In the genomic region with DNA sequence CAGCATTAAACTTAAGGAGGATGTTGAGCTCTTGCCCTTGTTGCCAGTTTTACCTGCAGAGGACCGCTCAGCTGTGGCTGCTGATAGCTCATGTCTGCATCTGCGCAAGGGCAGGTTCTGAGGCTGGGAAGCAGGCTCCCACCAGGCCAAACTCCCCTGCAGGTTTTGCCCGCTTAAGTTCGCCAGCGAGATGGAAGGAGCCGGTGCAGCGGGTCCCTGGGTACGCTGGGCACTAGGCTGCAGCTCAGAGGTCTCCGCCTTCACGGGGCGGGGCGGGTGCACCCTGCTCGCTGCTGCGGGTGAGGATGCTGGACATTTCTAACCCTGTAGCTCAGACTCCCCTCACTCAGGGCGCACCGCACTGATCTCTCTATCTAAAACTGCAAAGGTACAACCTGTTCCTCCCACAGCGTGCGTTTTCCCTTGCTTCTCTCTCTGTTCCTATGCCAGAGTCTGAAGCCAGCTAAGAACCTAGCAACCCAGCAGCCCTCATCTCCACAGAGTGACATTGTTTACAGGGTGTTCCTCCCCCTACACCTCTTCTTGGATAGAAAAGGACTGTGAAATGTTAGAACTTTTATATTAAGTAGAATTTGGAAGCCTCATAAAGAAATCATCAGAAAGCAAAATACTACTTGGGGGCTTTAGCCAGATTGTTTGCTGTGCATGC, we compare ENCODE assay signal across 7 mouse cellular contexts. TPM values are rescaled to one million over a fixed set of nuclear protein-coding genes. Genes with fewer than 3 reads are reported as not detected.
DNase-seq lines count a peak whose midpoint lies in the region; ATAC-seq and TF ChIP-seq lines count a peak whose summit lies in the region.

Gene Slc38a11 (minus strand): TSS at position 207 of the 670 bp plus-strand sequence.

- H3K4me2 ChIP-seq in lung, postnatal 0 days (replicated peaks; ENCODE audit: low read depth, low read length) = no peak within 1 kb of the TSS
- H3K4me2 ChIP-seq in hindbrain, embryonic 13.5 days = peak within 1 kb of the TSS; percentile 63

- H3K4me3 ChIP-seq in lung, postnatal 0 days (ENCODE audit: low read depth, low read length) = no peak within 1 kb of the TSS
- H3K4me3 ChIP-seq in hindbrain, embryonic 13.5 days = peak within 1 kb of the TSS; percentile 33
- peak within 1 kb of the TSS; percentile 51 for H3K4me3 ChIP-seq in midbrain, embryonic 10.5 days

- H3K36me3 ChIP-seq in lung, postnatal 0 days (ENCODE audit: insufficient read depth, low read length) = no peaks in the 10 kb centered on the region
- H3K36me3 ChIP-seq in hindbrain, embryonic 13.5 days = no peaks in the 10 kb centered on the region
- no peaks in the 10 kb centered on the region for H3K36me3 ChIP-seq in midbrain, embryonic 10.5 days

- no peaks in the 10 kb centered on the region for H3K9me3 ChIP-seq in lung, postnatal 0 days (ENCODE audit: low read length)
- no peaks in the 10 kb centered on the region for H3K9me3 ChIP-seq in hindbrain, embryonic 13.5 days
- H3K9me3 ChIP-seq in midbrain, embryonic 10.5 days (replicated peaks) = no peaks in the 10 kb centered on the region

- DNase-seq in lung, postnatal 0 days (ENCODE audit: low spot score) = peak; percentile 18
- DNase-seq in lung, postnatal 36 days = no peak
- DNase-seq in embryo, embryonic 10 days (ENCODE audit: low spot score) = peak; percentile 38
- peak; percentile 51 for DNase-seq in midbrain, embryonic 10.5 days (ENCODE audit: low spot score)
- DNase-seq in right cerebral cortex, postnatal 25 days = no peak
- DNase-seq in right cerebral cortex, adult 2 months (ENCODE audit: low spot score in 2 of 2) = no peak

- ATAC-seq in lung, postnatal 0 days = peak; percentile 55
- ATAC-seq in hindbrain, embryonic 13.5 days (ENCODE audit: low FRiP score) = peak; percentile 61; the same call in 1 of the 2 replicates

- WGBS in lung, postnatal 0 days = 5% methylated on average over 18 of the region's 18 CpGs
- 4% methylated on average over 18 of the region's 18 CpGs for WGBS in hindbrain, embryonic 13.5 days
- 3% methylated on average over 18 of the region's 18 CpGs for WGBS in midbrain, embryonic 10.5 days

- H3K27ac ChIP-seq in lung, postnatal 0 days (ENCODE audit: low read length) = no peak within 1 kb of the TSS
- H3K27ac ChIP-seq in hindbrain, embryonic 13.5 days = no peak within 1 kb of the TSS
- peak within 1 kb of the TSS; percentile 50 for H3K27ac ChIP-seq in midbrain, embryonic 10.5 days (replicated peaks)

- no peak for TF ChIP-seq CTCF in lung, postnatal 0 days (IDR thresholded peaks at IDR 0.05)

- H3K27me3 ChIP-seq in lung, postnatal 0 days (replicated peaks; ENCODE audit: insufficient read depth, low read length) = no peaks in the 10 kb centered on the region
- H3K27me3 ChIP-seq in hindbrain, embryonic 13.5 days = peaks cover 7% of the 10 kb centered on the region; the same call in 1 of the 2 replicates
- H3K27me3 ChIP-seq in midbrain, embryonic 10.5 days (ENCODE audit: low read depth, poor library complexity, severe bottlenecking) = peaks cover 47% of the 10 kb centered on the region

- no peak within 1 kb of the TSS for H3K9ac ChIP-seq in lung, postnatal 0 days (replicated peaks; ENCODE audit: low read depth)
- H3K9ac ChIP-seq in hindbrain, embryonic 13.5 days = peak within 1 kb of the TSS; percentile 56

- TF ChIP-seq EP300 in lung, postnatal 0 days (IDR thresholded peaks at IDR 0.05) = no peak

- no peaks in the 10 kb centered on the region for H3K4me1 ChIP-seq in lung, postnatal 0 days (ENCODE audit: insufficient read depth, low read depth, low read length)
- H3K4me1 ChIP-seq in hindbrain, embryonic 13.5 days (replicated peaks) = peaks cover 7% of the 10 kb centered on the region
- peaks cover 41% of the 10 kb centered on the region for H3K4me1 ChIP-seq in midbrain, embryonic 10.5 days

RNA-seq across cellular contexts. Expression of gene Slc38a11, which starts in this region (rescaled TPM):
- polyA plus RNA-seq in lung, postnatal 0 days (2015; fragmentation: Nextera tagmentation; extraction: Ambion mirVana) = 0.23 and 0.51 TPM in 2 replicates
- 1.3 and 1.5 TPM in 2 replicates for polyA plus RNA-seq in hindbrain, embryonic 13.5 days (2015; fragmentation: Nextera tagmentation; extraction: Ambion mirVana)
- polyA plus RNA-seq in midbrain, embryonic 10.5 days (2016; fragmentation: Nextera tagmentation; extraction: Ambion mirVana) = 0.28 and 0.48 TPM in 2 replicates

Comparison
In these comparisons a context has a peak if more than half of its experiments do, and no peak if none do; other contexts are left out.
1. Peak in DNase-seq and ATAC-seq in lung, postnatal 0 days; RNA of the gene not detected or under 1 TPM.
2. Peak in DNase-seq, H3K4me3 ChIP-seq and H3K27ac ChIP-seq in midbrain, embryonic 10.5 days; RNA of the gene not detected or under 1 TPM.